Mouse (Mus musculus) hindbrain, embryonic 10.5 days (tissue): ENCODE results near the gene Gipc3. TPM values are rescaled to one million over a fixed set of nuclear protein-coding genes. Genes with fewer than 3 reads are reported as not detected.

Experiments used
- DNase-seq: peaks from one replicate; pipeline ENCODE4 v3.0.0-alpha.2; 2017; ENCODE audit warnings: low spot score
- H3K27ac ChIP-seq: fragments of 300-500 bp; sonication (generic); 2 replicates; pipeline ENCODE4 v1.5.1; 2016; ENCODE audit warnings: mild to moderate bottlenecking, moderate library complexity
- H3K27me3 ChIP-seq: fragments of 300-500 bp; sonication (generic); 2 replicates; pipeline ENCODE4 v1.6.1; 2016; ENCODE audit warnings: mild to moderate bottlenecking; ENCODE audit not compliant: poor library complexity, insufficient read depth, severe bottlenecking
- H3K36me3 ChIP-seq: fragments of 300-500 bp; sonication (generic); 2 replicates; pipeline ENCODE4 v1.6.1; 2016; ENCODE audit warnings: mild to moderate bottlenecking, moderate library complexity
- H3K4me1 ChIP-seq: fragments of 300-500 bp; sonication (generic); replicated peaks from 2 replicates; pipeline ENCODE4 v1.6.1; 2016; ENCODE audit warnings: mild to moderate bottlenecking
- H3K4me3 ChIP-seq: fragments of 300-500 bp; sonication (generic); 2 replicates; pipeline ENCODE4 v1.5.1; 2016; ENCODE audit warnings: mild to moderate bottlenecking, moderate library complexity
- H3K9me3 ChIP-seq: fragments of 300-500 bp; sonication (generic); 2 replicates; pipeline ENCODE4 v1.6.1; 2016; ENCODE audit warnings: mild to moderate bottlenecking, moderate library complexity
- WGBS: fragments of 180-500 bp; shearing (Covaris S2); methylation state at CpG from one replicate; pipeline ENCODE4 v1.1.7; 2016; 5-methylcytosine and 5-hydroxymethylcytosine counted together
- polyA plus RNA-seq: library from polyadenylated mRNA; unstranded; fragments of >200 nt; fragmentation: Nextera tagmentation; extraction: Ambion mirVana; gene quantifications from 2 replicates; pipeline ENCODE4 v1.2.1, GENCODE M21; 2016

The Gipc3 gene
- polyA plus RNA-seq, 1 experiment from 2014 or later, result not detected

- Histone ChIP-seq H3K4me3 (no peak overlapping the region), H3K4me1 (peaks cover 30% of the 10 kb centered on the region), H3K27me3 (no peaks in the 10 kb centered on the region), H3K9me3 (no peaks in the 10 kb centered on the region), H3K27ac (no peak overlapping the region), H3K36me3 (peaks cover 86% of the 10 kb centered on the region)
- no peak for DNase-seq
- 95% methylated on average over 21 of the region's 21 CpGs for WGBS
Measured at GRCm38 (mm10) chr10:81306837-81307682, 36.0 kb downstream of the Gipc3 start.

- 96% methylated on average over 12 of the region's 12 CpGs for WGBS
Measured at GRCm38 (mm10) chr10:81306173-81306668, 36.8 kb downstream of the Gipc3 start.

GRCm38 (mm10) chr10:81305663-81306062, 37.4 kb downstream of the Gipc3 start:
- no peak overlapping the region for H3K4me3 ChIP-seq
- no peak for DNase-seq
- peaks cover 44% of the 10 kb centered on the region for H3K4me1 ChIP-seq
- no peaks in the 10 kb centered on the region for H3K9me3 ChIP-seq
- H3K27ac ChIP-seq, result no peak overlapping the region
- 95% methylated on average over 14 of the region's 14 CpGs for WGBS
- H3K36me3 ChIP-seq, result peaks cover 72% of the 10 kb centered on the region
- no peaks in the 10 kb centered on the region for H3K27me3 ChIP-seq

More at GRCm38 (mm10) chr10:81306173-81306668, 36.8 kb downstream of the Gipc3 start:
- Histone ChIP-seq H3K36me3 (peaks cover 78% of the 10 kb centered on the region), H3K4me1 (peaks cover 38% of the 10 kb centered on the region), H3K27ac (no peak overlapping the region), H3K27me3 (no peaks in the 10 kb centered on the region), H3K4me3 (no peak overlapping the region), H3K9me3 (no peaks in the 10 kb centered on the region)
- no peak for DNase-seq

- 27% methylated on average over 9 of the region's 9 CpGs for WGBS
- Histone ChIP-seq H3K9me3 (no peaks in the 10 kb centered on the region), H3K27me3 (no peaks in the 10 kb centered on the region), H3K36me3 (peaks cover 63% of the 10 kb centered on the region), H3K27ac (peak overlapping the region; percentile 20; the same call in 1 of the 2 replicates), H3K4me3 (no peak overlapping the region), H3K4me1 (peaks cover 53% of the 10 kb centered on the region)
- DNase-seq, result peak; percentile 52
Measured at GRCm38 (mm10) chr10:81304597-81305238, 38.3 kb downstream of the Gipc3 start.

- peaks cover 62% of the 10 kb centered on the region for H3K4me1 ChIP-seq
- H3K4me3 ChIP-seq, result no peak overlapping the region
- H3K9me3 ChIP-seq, result no peaks in the 10 kb centered on the region
- WGBS, result 81% methylated on average over 7 of the region's 7 CpGs
- peak overlapping the region; percentile 36; the same call in 1 of the 2 replicates for H3K27ac ChIP-seq
- no peak for DNase-seq
- H3K27me3 ChIP-seq, result no peaks in the 10 kb centered on the region
- H3K36me3 ChIP-seq, result peaks cover 53% of the 10 kb centered on the region
Measured at GRCm38 (mm10) chr10:81303761-81304160, 39.3 kb downstream of the Gipc3 start.

- DNase-seq, result no peak
- Histone ChIP-seq H3K27ac (peak overlapping the region; percentile 36; the same call in 1 of the 2 replicates), H3K4me1 (peaks cover 67% of the 10 kb centered on the region), H3K4me3 (peak overlapping the region; percentile 23; the same call in 1 of the 2 replicates), H3K36me3 (peaks cover 53% of the 10 kb centered on the region), H3K9me3 (no peaks in the 10 kb centered on the region), H3K27me3 (no peaks in the 10 kb centered on the region)
- WGBS, result 79% methylated on average over 10 of the region's 10 CpGs
Measured at GRCm38 (mm10) chr10:81303258-81303657, 39.8 kb downstream of the Gipc3 start.

GRCm38 (mm10) chr10:81302781-81303218, 40.3 kb downstream of the Gipc3 start:
- peak overlapping the region; percentile 23; the same call in 1 of the 2 replicates for H3K4me3 ChIP-seq
- DNase-seq, result no peak
- no peaks in the 10 kb centered on the region for H3K27me3 ChIP-seq
- H3K36me3 ChIP-seq, result peaks cover 52% of the 10 kb centered on the region
- H3K4me1 ChIP-seq, result peaks cover 72% of the 10 kb centered on the region
- no peaks in the 10 kb centered on the region for H3K9me3 ChIP-seq
- 75% methylated on average over 14 of the region's 14 CpGs for WGBS
- peak overlapping the region; percentile 53 for H3K27ac ChIP-seq

GRCm38 (mm10) chr10:81302288-81302687, 40.8 kb downstream of the Gipc3 start:
- H3K27me3 ChIP-seq, result no peaks in the 10 kb centered on the region
- H3K4me1 ChIP-seq, result peaks cover 77% of the 10 kb centered on the region
- H3K9me3 ChIP-seq, result no peaks in the 10 kb centered on the region
- peaks cover 47% of the 10 kb centered on the region for H3K36me3 ChIP-seq
- WGBS, result 60% methylated on average over 4 of the region's 4 CpGs
- DNase-seq, result no peak
- H3K4me3 ChIP-seq, result peak overlapping the region; percentile 23; the same call in 1 of the 2 replicates
- H3K27ac ChIP-seq, result peak overlapping the region; percentile 53

- H3K4me1 ChIP-seq, result peaks cover 78% of the 10 kb centered on the region
- no peaks in the 10 kb centered on the region for H3K9me3 ChIP-seq
- no peak overlapping the region for H3K27ac ChIP-seq
- no peak overlapping the region for H3K4me3 ChIP-seq
- DNase-seq, result no peak
- H3K27me3 ChIP-seq, result no peaks in the 10 kb centered on the region
- H3K36me3 ChIP-seq, result peaks cover 37% of the 10 kb centered on the region
- WGBS, result 80% methylated on average over 9 of the region's 9 CpGs
Measured at GRCm38 (mm10) chr10:81301321-81301720, 41.7 kb downstream of the Gipc3 start.

- 85% methylated on average over 9 of the region's 9 CpGs for WGBS
- Histone ChIP-seq H3K27me3 (no peaks in the 10 kb centered on the region), H3K36me3 (peaks cover 36% of the 10 kb centered on the region), H3K4me3 (no peak overlapping the region), H3K9me3 (no peaks in the 10 kb centered on the region), H3K27ac (no peak overlapping the region), H3K4me1 (peaks cover 78% of the 10 kb centered on the region)
- DNase-seq, result no peak
Measured at GRCm38 (mm10) chr10:81300352-81300907, 42.6 kb downstream of the Gipc3 start.

- no peak for DNase-seq
- no peaks in the 10 kb centered on the region for H3K9me3 ChIP-seq
- H3K4me3 ChIP-seq, result no peak overlapping the region
- H3K36me3 ChIP-seq, result peaks cover 33% of the 10 kb centered on the region
- peak overlapping the region; percentile 36; the same call in 1 of the 2 replicates for H3K27ac ChIP-seq
- 90% methylated on average over 14 of the region's 14 CpGs for WGBS
- H3K27me3 ChIP-seq, result no peaks in the 10 kb centered on the region
- H3K4me1 ChIP-seq, result peaks cover 76% of the 10 kb centered on the region
Measured at GRCm38 (mm10) chr10:81299585-81300351, 43.3 kb downstream of the Gipc3 start.
